Mouse (Mus musculus): ENCODE measurements at regions not wholly inside any gene's neighbourhood (a gene's known extent, or its start where the extent isn't known, plus 50 kb on each side); places are given as distances from the start of the nearest gene placed in this dataset.
A peak's percentile ranks its signal among the peaks of the same experiment; 100 is the strongest.

- DNase-seq (ENCODE audit: extremely low spot score in 1 of 2, low spot score in 1 of 2), result no peak
Measured at GRCm38 (mm10) chr13:42579471-42579870, 101.0 kb upstream of the Phactr1 start.

GRCm38 (mm10) chr13:42589136-42589535, 91.3 kb upstream of the Phactr1 start:
- DNase-seq (ENCODE audit: extremely low spot score in 1 of 2, low spot score in 1 of 2), result no peak

GRCm38 (mm10) chr13:42589607-42590006, 90.8 kb upstream of the Phactr1 start:
- no peak for DNase-seq (ENCODE audit: extremely low spot score in 1 of 2, low spot score in 1 of 2)

- DNase-seq (ENCODE audit: extremely low spot score in 1 of 2, low spot score in 1 of 2), result no peak
Measured at GRCm38 (mm10) chr13:42590415-42590814, 90.0 kb upstream of the Phactr1 start.

- no peak for DNase-seq (ENCODE audit: extremely low spot score in 1 of 2, low spot score in 1 of 2)
Measured at GRCm38 (mm10) chr13:42592945-42593344, 87.5 kb upstream of the Phactr1 start.

- no peak for DNase-seq (ENCODE audit: extremely low spot score in 1 of 2, low spot score in 1 of 2)
Measured at GRCm38 (mm10) chr13:42593488-42594170, 86.8 kb upstream of the Phactr1 start.

- no peak for DNase-seq (ENCODE audit: extremely low spot score in 1 of 2, low spot score in 1 of 2)
Measured at GRCm38 (mm10) chr13:42595180-42595579, 85.2 kb upstream of the Phactr1 start.

- no peak for DNase-seq (ENCODE audit: extremely low spot score in 1 of 2, low spot score in 1 of 2)
Measured at GRCm38 (mm10) chr13:42597781-42598180, 82.6 kb upstream of the Phactr1 start.

- DNase-seq (ENCODE audit: extremely low spot score in 1 of 2, low spot score in 1 of 2), result no peak
Measured at GRCm38 (mm10) chr13:42603308-42603707, 77.1 kb upstream of the Phactr1 start.

GRCm38 (mm10) chr13:42607735-42608134, 72.7 kb upstream of the Phactr1 start:
- DNase-seq (ENCODE audit: extremely low spot score in 1 of 2, low spot score in 1 of 2), result no peak

GRCm38 (mm10) chr13:42608963-42609362, 71.5 kb upstream of the Phactr1 start:
- DNase-seq (ENCODE audit: extremely low spot score in 1 of 2, low spot score in 1 of 2), result no peak

GRCm38 (mm10) chr13:42613326-42613725, 67.1 kb upstream of the Phactr1 start:
- no peak for DNase-seq (ENCODE audit: extremely low spot score in 1 of 2, low spot score in 1 of 2)

- DNase-seq (ENCODE audit: extremely low spot score in 1 of 2, low spot score in 1 of 2), result no peak
Measured at GRCm38 (mm10) chr13:42615826-42616225, 64.6 kb upstream of the Phactr1 start.

GRCm38 (mm10) chr13:42617225-42617624, 63.2 kb upstream of the Phactr1 start:
- DNase-seq (ENCODE audit: extremely low spot score in 1 of 2, low spot score in 1 of 2), result no peak

- no peak for DNase-seq (ENCODE audit: extremely low spot score in 1 of 2, low spot score in 1 of 2)
Measured at GRCm38 (mm10) chr13:42617844-42618243, 62.6 kb upstream of the Phactr1 start.

- DNase-seq (ENCODE audit: extremely low spot score in 1 of 2, low spot score in 1 of 2), result no peak
Measured at GRCm38 (mm10) chr13:42619555-42620280, 60.7 kb upstream of the Phactr1 start.

GRCm38 (mm10) chr13:42623491-42623890, 56.9 kb upstream of the Phactr1 start:
- DNase-seq (ENCODE audit: extremely low spot score in 1 of 2, low spot score in 1 of 2), result peak in 1 of 2 experiments; percentile 68

Data from layer of hippocampus, postnatal 25 days (tissue).